Mouse (Mus musculus): Measurements from ENCODE around the gene Olfr266. TPM values are rescaled to one million over a fixed set of nuclear protein-coding genes. Genes with fewer than 3 reads are reported as not detected.

The Olfr266 gene
- not detected for polyA plus RNA-seq (2017; shearing (Covaris generic))

GRCm38 (mm10) chr3:106826187-106826586 is at the start of gene Olfr266:
Gene Olfr266 (minus strand): TSS chr3:106826287.
- no peak for ATAC-seq

GRCm38 (mm10) chr3:106875626-106876025 is 49.5 kb upstream of the Olfr266 start:
- peak; percentile 37 for ATAC-seq

GRCm38 (mm10) chr3:106872893-106873292 is 46.8 kb upstream of the Olfr266 start:
- no peak for ATAC-seq

- ATAC-seq: peak; percentile 96
These were observed 6.0 kb upstream of the Olfr266 start for GRCm38 (mm10) chr3:106832107-106832506.

GRCm38 (mm10) chr3:106817676-106818075 is 8.4 kb downstream of the Olfr266 start:
- no peak for ATAC-seq

GRCm38 (mm10) chr3:106808972-106809695 is 17.0 kb downstream of the Olfr266 start:
- ATAC-seq: peak; percentile 54

- ATAC-seq: no peak
These were observed 28.0 kb downstream of the Olfr266 start for GRCm38 (mm10) chr3:106798079-106798478.

- peak; percentile 26 for ATAC-seq
These were observed 36.2 kb downstream of the Olfr266 start, which contains the start of gene Cd53 for GRCm38 (mm10) chr3:106789930-106790329. Gene Cd53 (minus strand): TSS chr3:106790149.

- ATAC-seq: peak; percentile 61
These were observed 37.6 kb downstream of the Olfr266 start for GRCm38 (mm10) chr3:106788440-106788887.

GRCm38 (mm10) chr3:106787972-106788371 is 38.1 kb downstream of the Olfr266 start:
- peak; percentile 61 for ATAC-seq

GRCm38 (mm10) chr3:106785130-106785529 is 41.0 kb downstream of the Olfr266 start:
- peak; percentile 65 for ATAC-seq

GRCm38 (mm10) chr3:106771834-106772233 is 54.3 kb downstream of the Olfr266 start:
- ATAC-seq: peak; percentile 72

Other genes with a start within 250 kb of the Olfr266 start
- gene Lrif1, start 141.3 kb downstream of the Olfr266 start, polyA plus RNA-seq (2017; shearing (Covaris generic)): 10 to 100 TPM; 65.0 to 68.8 TPM
- gene Cd53, start 36.1 kb downstream of the Olfr266 start, polyA plus RNA-seq (2017; shearing (Covaris generic)): 1,000 to 10,000 TPM in 1 of 2 experiments, 100 to 1,000 TPM in 1; 983 to 1,169 TPM
- gene Kcna3, start 209.9 kb upstream of the Olfr266 start, polyA plus RNA-seq (2017; shearing (Covaris generic)): 10 to 100 TPM in 1 of 2 experiments, 1 to 10 TPM in 1; 9.8 to 15.2 TPM